ENCODE assay signal across 28 mouse cellular contexts in genomic region chr7:142558511-142559146, GRCm38 (mm10). TPM values are rescaled to one million over a fixed set of nuclear protein-coding genes. Genes with fewer than 3 reads are reported as not detected.
DNase-seq lines count a peak whose midpoint lies in the region; ATAC-seq and TF ChIP-seq lines count a peak whose summit lies in the region.
"Had no signal": no experiment of that assay in that cellular context is flagged by ENCODE, and none has a peak within 500 bp of the region (broad histone marks: within the 10 kb centered on the region; RNA-seq: fewer than 3 reads in every experiment).

No protein-coding gene starts in this region.

- no peak for ATAC-seq in intestine, embryonic 16.5 days
- ATAC-seq: CD4-positive, CD25-positive, alpha-beta regulatory T cell, adult 4 months; forebrain, embryonic 13.5 days had no signal

- H3K79me2 ChIP-seq in myocyte (ENCODE audit: control insufficient read depth, insufficient read depth), result no peaks in the 10 kb centered on the region

- no peak for TF ChIP-seq POLR2A in myocyte (IDR thresholded peaks at IDR 0.05; ENCODE audit: insufficient read length, low read depth)

- H3K9ac ChIP-seq in intestine, embryonic 16.5 days (ENCODE audit: low read depth, low read length), result no peak overlapping the region
- H3K9ac ChIP-seq: embryonic facial prominence, embryonic 12.5 days; forebrain, embryonic 13.5 days; heart, embryonic 12.5 days; hindbrain, embryonic 12.5 days; liver, embryonic 15.5 days; lung, embryonic 15.5 days; neural tube, embryonic 15.5 days had no signal

- no peak overlapping the region for H3K4me3 ChIP-seq in heart, embryonic 10.5 days
- peak overlapping the region; percentile 88 for H3K4me3 ChIP-seq in gastrocnemius, adult 2 months
- H3K4me3 ChIP-seq in intestine, embryonic 16.5 days (ENCODE audit: low read length), result no peak overlapping the region
- peak overlapping the region; percentile 14 for H3K4me3 ChIP-seq in myocyte
- H3K4me3 ChIP-seq: embryonic facial prominence, embryonic 12.5 days; erythroblast, embryonic 14.5 days; forebrain, embryonic 13.5 days; heart, embryonic 12.5 days; hindbrain, embryonic 12.5 days; liver, embryonic 15.5 days; lung, embryonic 15.5 days; neural tube, embryonic 15.5 days had no signal

- no peaks in the 10 kb centered on the region for H3K9me3 ChIP-seq in heart, embryonic 10.5 days
- no peaks in the 10 kb centered on the region for H3K9me3 ChIP-seq in intestine, embryonic 16.5 days (ENCODE audit: control insufficient read depth, low read length)
- H3K9me3 ChIP-seq: embryonic facial prominence, embryonic 12.5 days; forebrain, embryonic 13.5 days; heart, embryonic 12.5 days; hindbrain, embryonic 12.5 days; liver, embryonic 15.5 days; lung, embryonic 15.5 days; neural tube, embryonic 15.5 days had no signal

- no peak overlapping the region for H3K4me2 ChIP-seq in intestine, embryonic 16.5 days (ENCODE audit: low read depth, low read length)
- H3K4me2 ChIP-seq in myocyte (ENCODE audit: low read depth), result peak overlapping the region; percentile 60
- H3K4me2 ChIP-seq: embryonic facial prominence, embryonic 12.5 days; forebrain, embryonic 13.5 days; heart, embryonic 12.5 days; hindbrain, embryonic 12.5 days; liver, embryonic 15.5 days; lung, embryonic 15.5 days; neural tube, embryonic 15.5 days had no signal

- peaks cover 98% of the 10 kb centered on the region for H3K4me1 ChIP-seq in heart, embryonic 10.5 days
- peaks cover 65% of the 10 kb centered on the region for H3K4me1 ChIP-seq in intestine, embryonic 16.5 days (ENCODE audit: control insufficient read depth, insufficient read depth, low read length)

- intact Hi-C loops in gastrocnemius, adult 2 months (cut with DNase I), result loop anchor here (2.0 kb wide), 1 partner anchor 40 kb away; no protein-coding TSS in a partner anchor
- intact Hi-C loops in left cerebral cortex, postnatal 14 days (cut with DNase I), result no loop called here

- peak overlapping the region; percentile 95 for H3K27ac ChIP-seq in heart, embryonic 10.5 days
- H3K27ac ChIP-seq in gastrocnemius, adult 2 months, result peak overlapping the region; percentile 99
- peak overlapping the region; percentile 46; the same call in 1 of the 2 replicates for H3K27ac ChIP-seq in intestine, embryonic 16.5 days (ENCODE audit: low read length)
- H3K27ac ChIP-seq: forebrain, embryonic 13.5 days; hindbrain, embryonic 12.5 days; kidney, postnatal 0 days; lung, embryonic 15.5 days; neural tube, embryonic 15.5 days; stomach, postnatal 0 days had no signal

- H3ac ChIP-seq in myocyte (ENCODE audit: control insufficient read depth, insufficient read length), result no peak overlapping the region

- H3K36me3 ChIP-seq in heart, embryonic 10.5 days, result no peaks in the 10 kb centered on the region
- H3K36me3 ChIP-seq in intestine, embryonic 16.5 days (ENCODE audit: control insufficient read depth, insufficient read depth, low read length), result no peaks in the 10 kb centered on the region
- H3K36me3 ChIP-seq in myocyte (ENCODE audit: control insufficient read depth, insufficient read depth), result no peaks in the 10 kb centered on the region
- H3K36me3 ChIP-seq: embryonic facial prominence, embryonic 12.5 days; heart, embryonic 12.5 days; hindbrain, embryonic 12.5 days; liver, embryonic 15.5 days; lung, embryonic 15.5 days; neural tube, embryonic 15.5 days had no signal

- no peak for TF ChIP-seq CTCF in gastrocnemius, adult 2 months (IDR thresholded peaks at IDR 0.05)

- H3K27me3 ChIP-seq in heart, embryonic 10.5 days (ENCODE audit: insufficient read depth, poor library complexity, severe bottlenecking), result no peaks in the 10 kb centered on the region
- no peaks in the 10 kb centered on the region for H3K27me3 ChIP-seq in intestine, embryonic 16.5 days (replicated peaks; ENCODE audit: control insufficient read depth, insufficient read depth, low read length)
- no peaks in the 10 kb centered on the region for H3K27me3 ChIP-seq in myocyte (ENCODE audit: control insufficient read depth, insufficient read depth, insufficient read length)
- H3K27me3 ChIP-seq: embryonic facial prominence, embryonic 12.5 days; forebrain, embryonic 13.5 days; heart, embryonic 12.5 days; hindbrain, embryonic 12.5 days; liver, embryonic 15.5 days; lung, embryonic 15.5 days had no signal

- WGBS in heart, embryonic 10.5 days, result 96% methylated on average over 9 of the region's 9 CpGs
- WGBS in intestine, embryonic 16.5 days, result 85% methylated on average over 9 of the region's 9 CpGs

- no peak for DNase-seq in heart, embryonic 10.5 days (ENCODE audit: low spot score)
- no peak for DNase-seq in heart, adult 11 months
- DNase-seq in gastrocnemius, adult 2 months, result peak; percentile 94
- no peak for DNase-seq in Muller cell, postnatal 12 days (ENCODE audit: inconsistent ontology term)
- no peak for DNase-seq in left cerebral cortex, postnatal 14 days (ENCODE audit: low spot score in 2 of 2)
- DNase-seq: cerebellum, adult 11 months; cerebellum, postnatal 10 days; heart, postnatal 10 days; kidney, adult 2 months; liver; lung, postnatal 36 days; right cerebral cortex, adult 18-20 months; thymus, adult 2 months had no signal

TF ChIP-seq in myocyte, 11 proteins besides CTCF, POLR2A, EP300 and RAD21:
- TF ChIP-seq MYOG (IDR thresholded peaks at IDR 0.05; ENCODE audit: control insufficient read depth in 1 of 3, insufficient read depth in 1 of 3, insufficient read length in 2 of 3, low read depth in 2 of 3) (peak in 1 of 3 experiments; percentile 79), USF1 (IDR thresholded peaks at IDR 0.05; ENCODE audit: low read depth) (no peak), MYOD1 (IDR thresholded peaks at IDR 0.05; ENCODE audit: control insufficient read depth in 1 of 3, insufficient read length in 2 of 3, low read depth in 2 of 3) (peak in 1 of 3 experiments; percentile 51), MAX (IDR thresholded peaks at IDR 0.05; ENCODE audit: low read depth) (no peak), E2F4 (IDR thresholded peaks at IDR 0.05; ENCODE audit: insufficient read depth) (no peak)

RNA-seq across cellular contexts. Expression of gene Mrpl23, which starts 26.1 kb away (rescaled TPM):
- polyA plus RNA-seq in heart, embryonic 10.5 days (2016; fragmentation: Nextera tagmentation; extraction: Ambion mirVana), result 17.1 and 25.1 TPM in 2 replicates
- total RNA-seq in gastrocnemius, adult 2 months (2021), result 1 to 10 TPM in 1 of 2 experiments, under 1 TPM in 1; 0.89 to 1.4 TPM
- 50.3 and 58.1 TPM in 2 replicates for polyA plus RNA-seq in intestine, embryonic 16.5 days (2015; fragmentation: Nextera tagmentation; extraction: Ambion mirVana)
- polyA plus RNA-seq in myocyte (2012; fragmentation: generic; extraction: Trizol), result 73.3 TPM
- 1 to 10 TPM; 4.1 to 8.0 TPM for total RNA-seq in left cerebral cortex, postnatal 14 days (2021)

RNA-seq across cellular contexts. Expression of gene Tnnt3, which starts 60.0 kb away (rescaled TPM):
- polyA plus RNA-seq in heart, embryonic 10.5 days (2016; fragmentation: Nextera tagmentation; extraction: Ambion mirVana), result 9.5 and 10.4 TPM in 2 replicates
- over 10,000 TPM; 28,899 to 38,022 TPM for total RNA-seq in gastrocnemius, adult 2 months (2021)
- polyA plus RNA-seq in intestine, embryonic 16.5 days (2015; fragmentation: Nextera tagmentation; extraction: Ambion mirVana), result 2.1 and 3.2 TPM in 2 replicates
- 2,107 TPM for polyA plus RNA-seq in myocyte (2012; fragmentation: generic; extraction: Trizol)
- not detected for total RNA-seq in left cerebral cortex, postnatal 14 days (2021)
- total RNA-seq: granulocyte monocyte progenitor cell, adult 5-6 weeks had no signal
- polyA plus RNA-seq: erythroblast, embryonic 14.5 days; small intestine, adult 2 months had no signal

Comparison
In these comparisons a context has a peak if more than half of its experiments do, and no peak if none do; other contexts are left out.
1. H3K27ac ChIP-seq: peak in every context shown above with its lines; median percentile 99 in gastrocnemius, adult 2 months; 95 in heart, embryonic 10.5 days; 46 in intestine, embryonic 16.5 days.
2. H3K4me3 ChIP-seq: peak in gastrocnemius, adult 2 months (single experiment) and myocyte (single experiment); none in heart, embryonic 10.5 days (single experiment) and intestine, embryonic 16.5 days (single experiment).
3. RNA of gene Tnnt3, which starts 60.0 kb away (polyA plus RNA-seq): 2,107 TPM in myocyte (single experiment); 9.5 to 10.4 TPM in heart, embryonic 10.5 days and 2.1 to 3.2 TPM in intestine, embryonic 16.5 days; every median in the first group is over 100 times any median in the second.